Mouse (Mus musculus) brain, embryonic 14.5 days (tissue): ENCODE measurements around the gene Npdc1. TPM values are rescaled to one million over a fixed set of nuclear protein-coding genes. Genes with fewer than 3 reads are reported as not detected.

Experiments
- DNase-seq: peaks from one replicate; pipeline ENCODE4 v3.0.0-alpha.2; 2011; ENCODE audit warnings: low read depth
- CTCF ChIP-seq: fragments of 200-500 bp; IDR thresholded peaks from 2 replicates; pipeline ENCODE4 v1.5.1; 2012; ENCODE audit warnings: inconsistent platforms, mild to moderate bottlenecking, moderate library complexity, borderline replicate concordance; ENCODE audit not compliant: insufficient read depth, insufficient read length; ENCODE audit errors: extremely low read depth
- POLR2A ChIP-seq: fragments of 200-500 bp; IDR thresholded peaks from 2 replicates; pipeline ENCODE4 v1.6.1; 2012; ENCODE audit warnings: mild to moderate bottlenecking, inconsistent platforms, borderline replicate concordance; ENCODE audit not compliant: poor library complexity, insufficient read depth, insufficient read length, severe bottlenecking; ENCODE audit errors: extremely low read depth
- polyA plus RNA-seq: library from polyadenylated mRNA; depleted of rRNA; stranded (reverse); fragments of >200 nt; gene quantifications from 2 replicates; pipeline ENCODE4 v1.2.3, GENCODE M21; 2012; rRNA removed

Gene Npdc1
- 621 and 644 TPM in 2 replicates for polyA plus RNA-seq

DNA sequence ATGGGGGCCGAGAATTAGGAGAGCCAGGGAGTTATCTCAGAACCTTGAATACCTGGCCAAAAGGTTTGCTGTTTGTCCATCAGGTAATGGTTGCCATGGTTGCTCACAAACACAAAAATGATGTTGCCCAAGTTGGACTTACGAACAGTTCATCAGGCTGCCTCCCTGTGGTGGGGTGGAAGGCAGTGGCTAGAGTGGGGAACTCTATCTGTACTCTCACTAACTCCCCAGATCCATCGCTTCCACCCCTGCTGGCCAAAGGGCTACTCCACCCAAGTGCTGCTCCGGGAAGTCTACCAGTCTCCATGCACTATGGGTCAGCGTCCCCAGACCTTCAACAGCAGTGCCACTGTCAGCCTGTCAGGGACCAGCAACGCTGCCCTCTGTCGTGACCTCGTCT lies at the start of gene Npdc1:
Npdc1 (plus strand) TSS at position 301 of the 400 bp plus-strand sequence.
- TF ChIP-seq POLR2A: no peak
- no peak for TF ChIP-seq CTCF

GRCm38 (mm10) chr2:25349499-25349898 lies 49.7 kb upstream of the Npdc1 start:
- TF ChIP-seq CTCF (no peak), POLR2A (no peak)
- no peak for DNase-seq

More for the DNA sequence above, at the start of gene Npdc1:
- no peak for DNase-seq

DNA sequence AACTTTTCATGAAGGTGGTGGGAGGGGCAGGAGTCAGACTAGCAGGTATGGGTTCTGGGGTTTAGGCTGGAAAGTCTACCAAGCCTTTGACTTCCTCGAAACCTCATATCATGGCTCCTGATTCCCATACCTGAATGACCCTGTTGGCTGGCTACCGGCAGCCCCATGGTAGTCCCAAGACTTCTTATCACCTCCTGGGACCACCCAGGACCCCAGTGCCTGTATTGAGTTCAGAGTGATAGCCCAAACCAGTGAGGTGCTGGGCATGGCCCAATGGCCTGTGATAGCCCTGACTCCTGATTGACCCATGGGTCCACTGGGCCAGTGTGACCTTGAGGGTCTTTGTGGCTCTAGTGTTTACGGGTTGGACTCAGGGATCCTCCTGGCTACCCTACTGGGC lies 48.5 kb upstream of the Npdc1 start:
- TF ChIP-seq POLR2A: no peak
- no peak for TF ChIP-seq CTCF
- DNase-seq: no peak

- no peak for DNase-seq
- TF ChIP-seq CTCF: no peak
- no peak for TF ChIP-seq POLR2A
Measured at GRCm38 (mm10) chr2:25354211-25354610, 44.9 kb upstream of the Npdc1 start.

DNA sequence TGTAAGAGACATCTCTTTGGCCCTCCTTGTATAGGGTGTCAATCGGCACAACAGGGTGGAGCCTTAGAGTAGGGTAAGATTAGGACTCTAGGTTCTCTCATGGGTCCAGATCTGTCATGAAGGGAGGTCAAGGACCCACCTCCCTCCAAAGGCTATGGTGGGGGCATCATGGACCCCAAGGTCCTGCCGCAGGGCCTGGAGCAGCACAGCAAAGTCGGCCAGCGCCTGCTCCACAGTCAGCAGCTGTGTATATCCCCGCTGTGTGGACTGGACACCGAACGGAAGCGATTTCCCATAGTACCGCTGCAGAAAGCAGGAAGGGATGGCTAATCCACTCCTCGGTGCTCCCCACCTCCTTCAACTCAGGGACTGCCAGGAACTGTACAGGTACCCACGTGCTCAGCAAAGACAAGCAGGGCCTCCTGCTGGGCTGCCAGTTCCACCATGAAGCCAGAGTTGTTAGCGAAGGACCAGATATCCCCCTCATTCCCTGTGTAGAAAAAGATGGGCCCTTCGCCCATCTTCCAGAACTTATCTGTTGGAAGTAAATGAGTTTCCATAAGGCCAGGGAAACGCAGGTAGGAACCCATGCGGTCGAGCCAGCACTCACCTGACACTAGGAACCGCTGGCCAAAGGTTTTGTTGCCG lies 43.6 kb upstream of the Npdc1 start:
- TF ChIP-seq POLR2A (no peak), CTCF (no peak)
- no peak for DNase-seq

- no peak for TF ChIP-seq CTCF
- peak; percentile 28; the same call in 1 of the 2 replicates for TF ChIP-seq POLR2A
- DNase-seq: peak; percentile 93
Measured at GRCm38 (mm10) chr2:25356208-25357079, 42.7 kb upstream of the Npdc1 start, which contains the start of gene Dpp7. Gene Dpp7 (minus strand): TSS chr2:25356359.

GRCm38 (mm10) chr2:25359848-25360247 lies 39.3 kb upstream of the Npdc1 start:
- DNase-seq: no peak
- TF ChIP-seq CTCF (no peak), POLR2A (no peak)

GRCm38 (mm10) chr2:25363478-25364178 lies 35.5 kb upstream of the Npdc1 start:
- DNase-seq: no peak
- no peak for TF ChIP-seq CTCF

DNA sequence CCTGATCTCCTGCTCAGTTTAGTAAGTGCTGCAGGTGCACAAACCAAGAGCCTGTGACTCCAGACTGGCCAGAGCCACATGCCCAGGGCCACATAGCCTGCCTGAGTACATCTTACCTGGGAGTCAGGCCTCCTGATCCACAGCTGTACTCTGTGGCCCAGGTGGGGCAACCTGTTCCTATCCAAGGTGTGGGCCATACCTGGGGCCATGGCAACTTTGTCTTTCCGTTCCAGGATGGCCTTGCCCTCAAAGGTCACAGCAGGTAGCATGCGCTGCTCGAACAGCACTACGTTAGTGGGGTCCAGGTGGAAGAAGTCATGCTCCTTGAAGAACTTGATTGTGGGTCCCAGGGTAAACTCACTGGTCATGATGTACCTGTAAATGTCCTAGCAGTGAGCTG lies 34.8 kb upstream of the Npdc1 start:
- DNase-seq: no peak
- TF ChIP-seq POLR2A: no peak
- no peak for TF ChIP-seq CTCF

GRCm38 (mm10) chr2:25364761-25365090 lies 34.4 kb upstream of the Npdc1 start:
- DNase-seq: no peak
- TF ChIP-seq CTCF: no peak
- TF ChIP-seq POLR2A: no peak

GRCm38 (mm10) chr2:25365091-25365761 lies 33.9 kb upstream of the Npdc1 start, which contains the start of gene Uap1l1:
Gene Uap1l1 (minus strand): TSS chr2:25365682.
- TF ChIP-seq POLR2A (no peak), CTCF (no peak)

DNA sequence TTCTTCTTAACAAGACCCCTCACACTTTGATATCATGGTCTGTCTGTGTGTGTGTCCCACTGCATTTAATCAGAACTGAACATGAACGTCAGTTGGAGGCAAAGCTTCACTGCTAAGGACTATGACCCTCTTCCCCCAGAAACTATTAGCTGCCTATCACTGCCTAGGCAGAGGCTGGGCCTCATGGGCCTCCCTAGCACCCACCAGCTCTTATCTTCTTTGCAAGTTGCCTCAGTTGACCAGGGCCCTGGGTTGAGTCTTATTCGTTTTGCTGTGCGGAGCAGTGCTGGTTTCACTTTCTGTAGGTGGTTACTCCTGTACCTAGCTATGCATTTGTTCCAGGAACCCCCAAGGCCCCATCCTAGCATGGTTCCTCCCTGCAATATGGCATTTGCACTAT lies 29.2 kb upstream of the Npdc1 start:
- DNase-seq: no peak
- no peak for TF ChIP-seq POLR2A
- TF ChIP-seq CTCF: no peak

More at GRCm38 (mm10) chr2:25365091-25365761, 33.9 kb upstream of the Npdc1 start, which contains the start of gene Uap1l1:
- DNase-seq: peak; percentile 54
